Mouse (Mus musculus) ES-Bruce4 (cell line): Measurements from ENCODE around the gene Cracr2a.

Source experiments
- CTCF ChIP-seq: IDR thresholded peaks from one replicate; pipeline ENCODE4 v1.8.1; 2011; ENCODE audit warnings: low read depth, low read length
- EP300 ChIP-seq: IDR thresholded peaks from 2 replicates; pipeline ENCODE4 v1.6.1; 2011; ENCODE audit warnings: low read depth, low read length; ENCODE audit not compliant: insufficient read depth
- POLR2A ChIP-seq: IDR thresholded peaks from one replicate; pipeline ENCODE4 v1.8.1; 2011; ENCODE audit warnings: low read length; ENCODE audit not compliant: insufficient read depth

- TF ChIP-seq CTCF (peak; percentile 71), POLR2A (no peak), EP300 (no peak)
Measured at GRCm38 (mm10) chr6:127561231-127562020, at the start of gene Cracr2a.
